Mouse (Mus musculus): ENCODE data around the gene A630001G21Rik. TPM values are rescaled to one million over a fixed set of nuclear protein-coding genes. Genes with fewer than 3 reads are reported as not detected.

Gene A630001G21Rik
- polyA plus RNA-seq, 1 experiment from 2014 or later = 0.80 TPM

- Histone ChIP-seq H3K4me3 (replicated peaks; ENCODE audit: low read depth, low read length) (no peak overlapping the region), H3K27ac (replicated peaks; ENCODE audit: low read depth, low read length) (no peak overlapping the region), H3K9me3 (ENCODE audit: control insufficient read depth, low read length) (no peaks in the 10 kb centered on the region), H3K4me2 (ENCODE audit: low read length) (no peak overlapping the region), H3K36me3 (ENCODE audit: control insufficient read depth, insufficient read depth, low read length) (no peaks in the 10 kb centered on the region), H3K9ac (replicated peaks; ENCODE audit: low read length) (no peak overlapping the region), H3K27me3 (ENCODE audit: control insufficient read depth, insufficient read depth, low read length) (no peaks in the 10 kb centered on the region), H3K4me1 (ENCODE audit: control insufficient read depth, insufficient read depth, low read length) (no peaks in the 10 kb centered on the region)
- 88% methylated on average over 1 of the region's 1 CpGs for WGBS
- ATAC-seq (ENCODE audit: low FRiP score, low TSS enrichment) = no peak
- no peak for DNase-seq
These were observed 86.2 kb downstream of the A630001G21Rik start for GRCm38 (mm10) chr1:85692281-85692680.

GRCm38 (mm10) chr1:85690544-85690943 lies 87.9 kb downstream of the A630001G21Rik start:
- H3K9me3 ChIP-seq (ENCODE audit: control insufficient read depth, low read length) = no peaks in the 10 kb centered on the region
- no peaks in the 10 kb centered on the region for H3K4me1 ChIP-seq (ENCODE audit: control insufficient read depth, insufficient read depth, low read length)
- H3K4me2 ChIP-seq (ENCODE audit: low read length) = no peak overlapping the region
- no peak for DNase-seq
- ATAC-seq (ENCODE audit: low FRiP score, low TSS enrichment) = no peak
- H3K27ac ChIP-seq (replicated peaks; ENCODE audit: low read depth, low read length) = no peak overlapping the region
- no peak overlapping the region for H3K9ac ChIP-seq (replicated peaks; ENCODE audit: low read length)
- H3K4me3 ChIP-seq (replicated peaks; ENCODE audit: low read depth, low read length) = no peak overlapping the region
- no peaks in the 10 kb centered on the region for H3K36me3 ChIP-seq (ENCODE audit: control insufficient read depth, insufficient read depth, low read length)
- 82% methylated on average over 3 of the region's 3 CpGs for WGBS
- H3K27me3 ChIP-seq (ENCODE audit: control insufficient read depth, insufficient read depth, low read length) = no peaks in the 10 kb centered on the region

- DNase-seq = no peak
- Histone ChIP-seq H3K36me3 (ENCODE audit: control insufficient read depth, insufficient read depth, low read length) (no peaks in the 10 kb centered on the region), H3K4me1 (ENCODE audit: control insufficient read depth, insufficient read depth, low read length) (no peaks in the 10 kb centered on the region), H3K27me3 (ENCODE audit: control insufficient read depth, insufficient read depth, low read length) (no peaks in the 10 kb centered on the region), H3K4me2 (ENCODE audit: low read length) (no peak overlapping the region), H3K9ac (replicated peaks; ENCODE audit: low read length) (no peak overlapping the region), H3K9me3 (ENCODE audit: control insufficient read depth, low read length) (no peaks in the 10 kb centered on the region), H3K4me3 (replicated peaks; ENCODE audit: low read depth, low read length) (no peak overlapping the region), H3K27ac (replicated peaks; ENCODE audit: low read depth, low read length) (no peak overlapping the region)
- ATAC-seq (ENCODE audit: low FRiP score, low TSS enrichment) = no peak
- WGBS = 83% methylated on average over 5 of the region's 5 CpGs
These were observed 91.1 kb downstream of the A630001G21Rik start for GRCm38 (mm10) chr1:85687346-85687745.

- H3K27ac ChIP-seq (replicated peaks; ENCODE audit: low read depth, low read length) = no peak overlapping the region
- H3K36me3 ChIP-seq (ENCODE audit: control insufficient read depth, insufficient read depth, low read length) = no peaks in the 10 kb centered on the region
- no peaks in the 10 kb centered on the region for H3K9me3 ChIP-seq (ENCODE audit: control insufficient read depth, low read length)
- DNase-seq = no peak
- no peaks in the 10 kb centered on the region for H3K4me1 ChIP-seq (ENCODE audit: control insufficient read depth, insufficient read depth, low read length)
- H3K4me3 ChIP-seq (replicated peaks; ENCODE audit: low read depth, low read length) = no peak overlapping the region
- no peak overlapping the region for H3K4me2 ChIP-seq (ENCODE audit: low read length)
- H3K27me3 ChIP-seq (ENCODE audit: control insufficient read depth, insufficient read depth, low read length) = no peaks in the 10 kb centered on the region
- 82% methylated on average over 5 of the region's 5 CpGs for WGBS
- H3K9ac ChIP-seq (replicated peaks; ENCODE audit: low read length) = no peak overlapping the region
- ATAC-seq (ENCODE audit: low FRiP score, low TSS enrichment) = no peak
These were observed 91.8 kb downstream of the A630001G21Rik start for GRCm38 (mm10) chr1:85686666-85687065.

GRCm38 (mm10) chr1:85680226-85680625 lies 98.2 kb downstream of the A630001G21Rik start:
- DNase-seq (no peak), ATAC-seq (ENCODE audit: low FRiP score, low TSS enrichment) (no peak)
- no peaks in the 10 kb centered on the region for H3K9me3 ChIP-seq (ENCODE audit: control insufficient read depth, low read length)
- H3K27me3 ChIP-seq (ENCODE audit: control insufficient read depth, insufficient read depth, low read length) = no peaks in the 10 kb centered on the region
- no peaks in the 10 kb centered on the region for H3K4me1 ChIP-seq (ENCODE audit: control insufficient read depth, insufficient read depth, low read length)
- H3K4me3 ChIP-seq (replicated peaks; ENCODE audit: low read depth, low read length) = no peak overlapping the region
- H3K27ac ChIP-seq (replicated peaks; ENCODE audit: low read depth, low read length) = no peak overlapping the region
- 79% methylated on average over 4 of the region's 4 CpGs for WGBS
- H3K4me2 ChIP-seq (ENCODE audit: low read length) = no peak overlapping the region
- H3K9ac ChIP-seq (replicated peaks; ENCODE audit: low read length) = no peak overlapping the region
- no peaks in the 10 kb centered on the region for H3K36me3 ChIP-seq (ENCODE audit: control insufficient read depth, insufficient read depth, low read length)

Small RNA genes lying within 50 kb of the gene (microRNA-seq; reads per million reads assigned to microRNA genes)
- gene Gm25472 (not detected), gene Mir8096 (not detected)

Other genes starting within 250 kb of the A630001G21Rik start
- gene G530012D18Rik, start 203.0 kb downstream of the A630001G21Rik start, polyA plus RNA-seq (2014; fragmentation: Nextera tagmentation; extraction: Ambion mirVana) = not detected in 2 replicates
- 2.2 TPM in 1 of 2 replicates, not detected in the other for gene Sp110, start 179.8 kb downstream of the A630001G21Rik start, polyA plus RNA-seq (2014; fragmentation: Nextera tagmentation; extraction: Ambion mirVana)
- gene Sp140, start 178.3 kb downstream of the A630001G21Rik start, polyA plus RNA-seq (2014; fragmentation: Nextera tagmentation; extraction: Ambion mirVana) = 1.3 TPM in 1 of 2 replicates, not detected in the other
- 1.9 TPM in 1 of 2 replicates, not detected in the other for gene Sp100, start 128.7 kb downstream of the A630001G21Rik start, polyA plus RNA-seq (2014; fragmentation: Nextera tagmentation; extraction: Ambion mirVana)
- 74.8 and 94.5 TPM in 2 replicates for gene Cab39, start 14.8 kb upstream of the A630001G21Rik start, polyA plus RNA-seq (2014; fragmentation: Nextera tagmentation; extraction: Ambion mirVana)
- gene Itm2c, start 115.6 kb upstream of the A630001G21Rik start, polyA plus RNA-seq (2014; fragmentation: Nextera tagmentation; extraction: Ambion mirVana) = 136 and 176 TPM in 2 replicates
- 6.9 and 7.5 TPM in 2 replicates for gene 4933407L21Rik, start 149.8 kb upstream of the A630001G21Rik start, polyA plus RNA-seq (2014; fragmentation: Nextera tagmentation; extraction: Ambion mirVana)
- gene Gpr55, start 182.4 kb upstream of the A630001G21Rik start, polyA plus RNA-seq (2014; fragmentation: Nextera tagmentation; extraction: Ambion mirVana) = 0.05 and 0.11 TPM in 2 replicates
- 0.32 and 0.34 TPM in 2 replicates for gene Spata3, start 238.2 kb upstream of the A630001G21Rik start, polyA plus RNA-seq (2014; fragmentation: Nextera tagmentation; extraction: Ambion mirVana)